Mouse (Mus musculus) T-helper 1 cell (primary cell): ENCODE measurements around the gene Hspg2.
"Not testable (repeated sequence)": the region's sequence is repeated elsewhere in the genome, so short reads cannot be mapped to it uniquely, and the experiment has no call there.

Source experiments
- in situ Hi-C: fragments of 300-600 bp; cut with MboI, MseI; formaldehyde crosslinking; loops from one replicate; pipeline ENCODE4 v1.15.1; 2025; ENCODE audit warnings: high pct_unique_total_duplicates

Hspg2 gene

DNA sequence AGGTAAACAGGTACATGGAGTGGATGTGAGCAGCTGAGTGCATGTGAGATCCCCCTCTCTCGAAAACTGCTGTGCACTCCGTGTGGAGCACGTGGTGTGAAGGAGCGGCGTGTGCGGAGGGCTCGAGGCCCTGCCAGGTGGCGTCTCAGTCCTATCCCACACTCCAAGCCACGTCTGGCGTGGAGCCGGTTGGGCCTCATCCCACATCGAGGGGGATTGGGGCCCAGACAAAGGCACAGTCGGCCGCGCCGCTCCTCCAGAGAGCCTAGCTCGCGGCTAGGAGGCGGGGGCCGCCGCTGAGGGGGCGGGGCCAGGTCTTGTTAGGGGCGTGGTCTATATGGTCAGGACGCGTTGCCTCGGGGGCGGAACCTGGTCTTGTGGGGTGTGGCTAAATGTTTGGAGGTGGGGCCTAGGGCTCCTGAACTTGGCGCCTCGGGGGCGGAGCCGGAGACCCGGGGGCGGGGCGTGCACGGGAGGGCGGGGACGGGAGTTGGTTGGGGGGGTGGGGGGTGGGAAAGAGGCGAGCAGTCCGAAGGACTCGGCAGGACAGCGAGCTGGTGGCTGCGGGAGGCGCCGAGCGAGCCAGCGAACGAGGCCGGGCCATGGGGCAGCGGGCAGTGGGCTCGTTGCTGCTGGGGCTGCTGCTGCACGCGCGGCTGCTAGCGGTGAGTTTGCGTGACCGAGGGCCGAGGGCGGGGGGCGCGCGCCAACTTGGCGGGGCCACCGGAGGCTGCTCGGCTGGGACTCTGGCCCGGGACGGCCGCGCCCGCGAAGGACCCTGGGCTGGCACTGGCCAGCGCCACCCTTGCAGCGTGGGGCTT lies at the start of gene Hspg2:
Gene Hspg2, plus strand, starts transcription at position 510 of the 821 bp plus-strand sequence.
- in situ Hi-C loops: no loop called here

DNA sequence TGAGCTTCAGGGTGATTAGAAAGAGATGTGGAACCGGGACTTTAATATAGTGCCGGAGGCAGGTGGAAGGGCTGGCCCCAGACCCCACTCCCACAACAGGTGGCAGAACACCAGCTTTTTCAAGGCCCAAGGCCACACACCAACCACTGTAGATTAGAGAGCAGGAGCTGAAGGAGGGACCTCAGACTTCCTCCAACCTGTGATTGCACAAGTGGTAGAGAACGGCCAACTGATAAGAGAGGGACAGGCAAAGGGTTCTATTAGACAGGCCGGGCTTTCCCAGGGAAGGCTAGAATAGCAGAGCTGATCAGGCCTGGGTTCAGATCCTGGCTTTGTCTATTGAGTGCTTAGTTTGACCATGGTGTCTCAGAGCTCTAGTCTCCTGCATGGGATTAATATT lies 38.1 kb upstream of the Hspg2 start, which contains the start of gene Cela3b:
Gene Cela3b, minus strand, starts transcription at position 39 of the 400 bp plus-strand sequence.
- in situ Hi-C loops: no loop called here

- in situ Hi-C loops: not testable (repeated sequence)
These were observed 35.6 kb upstream of the Hspg2 start for GRCm38 (mm10) chr4:137432700-137433550.

DNA sequence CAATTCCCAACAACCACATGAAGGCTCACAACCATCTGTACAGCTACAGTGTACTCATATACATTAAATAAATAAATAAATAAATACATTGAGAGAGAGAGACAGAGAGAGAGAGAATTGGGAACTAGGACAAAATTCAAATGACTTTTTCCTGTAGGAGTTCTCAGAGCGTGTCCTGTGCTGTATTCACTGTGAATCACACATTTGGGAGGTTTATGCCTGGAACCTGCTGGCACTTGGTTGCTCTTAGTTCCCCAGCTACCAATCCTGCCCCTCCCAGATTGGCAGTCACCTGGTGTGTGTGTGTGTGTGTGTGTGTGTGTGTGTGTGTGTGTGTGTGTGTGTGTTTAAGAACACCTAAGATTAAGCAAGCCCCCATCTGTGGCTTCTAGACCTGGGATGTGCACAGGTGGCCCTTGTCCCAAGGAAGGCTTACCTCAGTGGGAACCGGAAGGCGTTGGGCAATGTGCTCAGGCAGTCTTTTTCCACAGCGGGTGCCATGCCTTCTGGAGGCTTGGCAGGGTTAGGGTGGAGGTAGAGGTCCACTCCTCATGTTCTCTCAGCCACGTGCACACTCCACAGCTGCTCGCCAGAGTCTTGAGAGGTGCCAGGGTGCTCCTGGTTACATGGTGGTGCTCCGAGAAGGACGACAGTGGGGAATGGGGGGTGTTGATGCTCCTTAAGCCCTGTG lies 31.4 kb upstream of the Hspg2 start:
- in situ Hi-C loops: loop anchor here (5.0 kb wide), 1 partner anchor 110 kb away; no protein-coding TSS in a partner anchor

DNA sequence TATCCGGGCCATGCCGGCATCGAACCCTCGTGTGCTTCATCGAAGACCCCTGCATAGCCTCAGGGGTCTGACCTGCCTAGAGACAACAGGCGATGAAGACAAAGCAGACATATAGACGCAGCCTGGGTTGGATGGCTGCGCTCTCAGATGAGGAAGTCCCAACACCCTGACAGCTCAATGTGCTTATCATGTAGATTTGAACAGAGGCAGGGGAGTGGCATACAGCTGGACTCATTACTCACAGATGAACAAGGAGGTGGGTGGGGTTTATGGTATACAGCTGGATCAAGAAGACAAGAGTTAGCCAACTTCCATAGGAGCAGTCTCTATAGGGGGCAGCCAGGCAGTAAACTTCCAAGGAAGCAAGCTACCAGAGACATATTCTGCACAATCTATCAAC lies 29.7 kb upstream of the Hspg2 start:
- in situ Hi-C loops: loop anchor here (5.0 kb wide), 1 partner anchor 108 kb away; no protein-coding TSS in a partner anchor

DNA sequence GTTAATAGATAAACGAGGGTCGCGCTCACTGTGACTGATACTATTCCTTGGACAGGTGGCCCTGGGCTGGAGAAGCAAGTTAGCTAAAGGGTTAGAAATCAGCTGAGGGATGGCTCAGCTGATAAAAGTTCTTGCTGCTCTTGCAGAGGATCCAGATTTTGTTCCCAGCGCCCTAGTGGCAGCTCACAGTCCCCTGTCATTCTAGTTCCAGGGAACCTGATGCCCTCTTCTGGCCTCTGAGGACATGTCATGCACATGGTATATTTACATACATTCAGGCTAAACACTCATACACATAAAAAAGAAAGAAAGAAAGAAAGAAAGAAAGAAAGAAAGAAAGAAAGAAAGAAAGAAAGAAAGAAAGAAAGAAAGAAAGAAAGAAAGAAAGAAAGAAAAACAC lies 27.2 kb upstream of the Hspg2 start:
- in situ Hi-C loops: no loop called here

- in situ Hi-C loops: no loop called here
These were observed 24.9 kb upstream of the Hspg2 start for GRCm38 (mm10) chr4:137443625-137444024.

DNA sequence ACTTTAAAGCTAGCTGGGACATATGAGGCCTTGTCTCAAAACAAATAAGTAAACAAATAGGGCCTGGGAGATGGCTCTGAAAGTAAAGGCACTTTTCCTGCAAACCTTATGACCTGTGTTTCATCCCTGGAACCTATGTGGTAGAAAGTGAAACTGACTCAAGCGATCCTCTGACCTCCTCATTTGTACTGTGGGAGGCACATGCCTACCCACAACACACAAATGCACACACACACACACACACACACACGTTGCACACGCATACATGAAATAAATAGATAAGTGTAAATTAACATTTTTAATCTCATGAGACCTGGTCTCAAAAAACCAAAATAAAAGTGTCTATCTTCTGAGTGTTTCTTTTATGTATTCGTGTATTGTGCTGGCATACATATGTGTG lies 22.7 kb upstream of the Hspg2 start:
- in situ Hi-C loops: no loop called here

- in situ Hi-C loops: no loop called here
These were observed 21.0 kb upstream of the Hspg2 start for GRCm38 (mm10) chr4:137447363-137448196.

DNA sequence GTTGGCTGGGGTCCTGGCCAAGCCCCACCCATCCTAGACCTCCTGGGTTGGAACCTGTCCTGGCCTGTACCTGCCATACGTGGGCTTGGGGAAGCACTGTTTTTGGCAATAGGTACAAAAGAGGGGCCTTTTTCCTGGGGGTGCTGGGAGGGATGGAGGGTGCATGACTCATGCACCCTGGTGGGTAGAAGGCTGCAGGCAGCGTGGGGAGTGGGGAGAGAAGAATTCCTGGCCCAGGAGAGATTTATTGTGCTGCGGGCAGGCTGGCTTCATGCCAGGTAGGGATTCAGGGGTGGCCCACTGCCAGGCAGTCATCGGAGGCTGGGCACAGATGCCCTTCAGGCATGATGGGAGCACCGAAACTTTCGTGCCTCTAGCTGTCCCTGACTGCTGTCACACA lies 20.4 kb upstream of the Hspg2 start:
- in situ Hi-C loops: no loop called here

- in situ Hi-C loops: no loop called here
These were observed 19.9 kb upstream of the Hspg2 start for GRCm38 (mm10) chr4:137448641-137449040.

DNA sequence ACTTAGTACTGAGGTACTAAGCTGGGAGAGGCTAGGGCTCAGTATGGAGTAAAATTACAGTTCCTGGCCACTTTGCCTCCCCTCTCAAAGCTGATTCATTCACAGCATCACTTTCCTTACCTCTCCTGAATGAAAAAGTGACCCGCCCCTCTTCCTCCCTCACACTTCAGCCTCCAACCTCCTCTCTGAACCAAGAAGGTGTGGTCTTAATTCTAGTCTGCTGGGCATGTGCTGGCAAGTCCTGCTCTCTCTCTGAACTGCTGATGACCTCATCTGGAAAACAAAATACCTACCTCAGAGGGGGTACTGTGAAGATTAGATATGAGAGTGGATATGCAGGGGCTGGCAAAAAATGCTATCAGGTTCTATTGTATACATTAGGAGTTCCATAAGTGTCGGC lies 19.4 kb upstream of the Hspg2 start:
- in situ Hi-C loops: no loop called here

DNA sequence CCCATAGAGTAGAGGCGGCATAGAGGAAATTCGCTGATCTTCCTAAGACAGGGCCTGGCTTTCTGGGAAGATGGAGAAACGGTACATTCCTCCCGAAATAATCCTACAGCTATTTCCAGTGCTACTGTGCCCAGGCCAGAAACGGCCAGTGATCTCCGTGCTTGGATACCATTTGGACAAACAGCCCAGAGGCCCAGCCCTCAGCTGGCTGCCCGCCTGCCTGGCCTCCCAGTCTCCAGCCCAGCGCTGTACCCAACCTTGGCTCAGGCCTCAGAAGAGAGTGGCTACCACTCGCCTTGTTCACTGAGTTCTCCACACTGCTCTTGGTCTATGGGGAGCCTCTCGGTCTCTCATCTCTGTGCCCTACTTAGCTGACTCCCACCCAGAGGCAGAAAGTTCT lies 18.9 kb upstream of the Hspg2 start:
- in situ Hi-C loops: no loop called here

GRCm38 (mm10) chr4:137452190-137452589 lies 16.4 kb upstream of the Hspg2 start:
- in situ Hi-C loops: no loop called here

DNA sequence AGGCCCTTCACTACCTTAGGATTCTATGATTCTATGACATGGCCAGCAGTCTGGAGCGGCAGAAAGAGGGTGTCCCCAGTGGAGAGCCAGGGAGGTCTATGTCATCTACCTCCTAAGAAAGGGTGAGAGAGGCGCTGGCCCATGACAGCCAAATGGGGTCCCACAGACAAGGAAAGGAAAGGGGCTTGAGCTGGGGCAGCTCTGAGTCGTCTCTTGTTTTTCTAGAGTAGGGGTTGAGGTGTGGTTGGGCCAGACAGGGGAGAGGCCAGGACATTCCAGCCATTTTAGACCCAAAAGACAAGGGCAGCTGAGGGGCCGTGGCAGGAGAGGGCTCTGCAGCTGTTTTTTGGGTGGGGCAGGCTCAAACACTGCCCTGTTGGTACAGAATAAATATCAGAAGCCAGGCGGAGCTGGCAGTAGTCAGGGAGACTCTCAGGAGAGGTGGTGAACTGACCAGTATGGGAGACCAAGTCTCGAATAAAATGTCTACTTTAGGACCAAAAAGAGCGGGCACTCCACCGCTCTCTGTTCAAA lies 15.3 kb upstream of the Hspg2 start, which contains the start of gene 1700013G24Rik:
Gene 1700013G24Rik, plus strand, starts transcription at position 51 of the 534 bp plus-strand sequence.
- in situ Hi-C loops: no loop called here

GRCm38 (mm10) chr4:137454582-137454981 lies 14.0 kb upstream of the Hspg2 start:
- in situ Hi-C loops: no loop called here

DNA sequence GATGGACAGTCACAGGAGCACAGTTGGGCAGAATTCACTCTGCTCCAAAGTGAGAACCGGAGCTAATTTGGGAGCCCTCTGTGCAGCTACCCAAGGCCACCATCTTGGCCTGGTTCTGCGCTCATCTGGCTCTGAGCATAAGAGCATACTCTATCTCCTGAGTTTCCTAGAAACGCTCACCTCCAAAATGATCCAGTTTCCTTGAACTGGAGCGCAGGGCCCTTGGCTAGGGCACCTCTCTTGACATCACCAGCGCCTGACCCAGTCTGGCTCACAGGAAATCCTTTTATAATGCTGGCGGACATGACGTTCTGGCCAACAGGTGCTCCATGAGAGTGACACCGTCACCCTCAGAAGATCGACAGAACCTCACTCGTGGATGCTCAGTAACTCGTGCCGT lies 12.0 kb upstream of the Hspg2 start:
- in situ Hi-C loops: loop anchor here (5.0 kb wide), 1 partner anchor 51 kb away; no protein-coding TSS in a partner anchor

- in situ Hi-C loops: loop anchor here (5.0 kb wide), 1 partner anchor 50 kb away; no protein-coding TSS in a partner anchor
These were observed 11.3 kb upstream of the Hspg2 start for GRCm38 (mm10) chr4:137457292-137457691.

- in situ Hi-C loops: loop anchor here (5.0 kb wide), 1 partner anchor 49 kb away; no protein-coding TSS in a partner anchor
These were observed 10.3 kb upstream of the Hspg2 start for GRCm38 (mm10) chr4:137458310-137458709.

GRCm38 (mm10) chr4:137458861-137459260 lies 9.7 kb upstream of the Hspg2 start:
- in situ Hi-C loops: loop anchor here (5.0 kb wide), 1 partner anchor 48 kb away; no protein-coding TSS in a partner anchor
